Mouse (Mus musculus): ENCODE results near the gene Ppif.

Ppif gene

GRCm38 (mm10) chr14:25734736-25735716, 41.1 kb downstream of the Ppif start:
- no peak for DNase-seq (ENCODE audit: extremely low read depth, low read depth, low spot score)

- no peak for DNase-seq (ENCODE audit: extremely low read depth, low read depth, low spot score)
These were observed 42.2 kb downstream of the Ppif start for GRCm38 (mm10) chr14:25736140-25736539.

- no peak for DNase-seq (ENCODE audit: extremely low read depth, low read depth, low spot score)
These were observed 42.6 kb downstream of the Ppif start for GRCm38 (mm10) chr14:25736589-25736988.

GRCm38 (mm10) chr14:25738591-25739001, 44.6 kb downstream of the Ppif start:
- DNase-seq (ENCODE audit: extremely low read depth, low read depth, low spot score): no peak

- DNase-seq (ENCODE audit: extremely low read depth, low read depth, low spot score): no peak
These were observed 46.1 kb downstream of the Ppif start for GRCm38 (mm10) chr14:25739957-25740565.

- DNase-seq (ENCODE audit: extremely low read depth, low read depth, low spot score): no peak
These were observed 47.3 kb downstream of the Ppif start for GRCm38 (mm10) chr14:25741211-25741610.

- no peak for DNase-seq (ENCODE audit: extremely low read depth, low read depth, low spot score)
These were observed 48.0 kb downstream of the Ppif start for GRCm38 (mm10) chr14:25741840-25742367.

GRCm38 (mm10) chr14:25742943-25743342, 49.0 kb downstream of the Ppif start:
- no peak for DNase-seq (ENCODE audit: extremely low read depth, low read depth, low spot score)

GRCm38 (mm10) chr14:25745365-25746184, 51.6 kb downstream of the Ppif start:
- no peak for DNase-seq (ENCODE audit: extremely low read depth, low read depth, low spot score)

- DNase-seq (ENCODE audit: extremely low read depth, low read depth, low spot score): no peak
These were observed 52.4 kb downstream of the Ppif start for GRCm38 (mm10) chr14:25746371-25746770.

GRCm38 (mm10) chr14:25746971-25747945, 53.3 kb downstream of the Ppif start:
- no peak for DNase-seq (ENCODE audit: extremely low read depth, low read depth, low spot score)

GRCm38 (mm10) chr14:25747996-25748756, 54.2 kb downstream of the Ppif start:
- DNase-seq (ENCODE audit: extremely low read depth, low read depth, low spot score): no peak

- DNase-seq (ENCODE audit: extremely low read depth, low read depth, low spot score): no peak
These were observed 55.4 kb downstream of the Ppif start for GRCm38 (mm10) chr14:25749143-25749909.
